In genomic region chr10:75552106-75552505, GRCm38 (mm10) we compare ENCODE assay signal across 15 mouse cellular contexts. TPM values are rescaled to one million over a fixed set of nuclear protein-coding genes. Genes with fewer than 3 reads are reported as not detected.
"Had no signal": no experiment of that assay in that cellular context is flagged by ENCODE, and none has a peak within 500 bp of the region (broad histone marks: within the 10 kb centered on the region; RNA-seq: fewer than 3 reads in every experiment).

No protein-coding gene starts in this region.

- DNase-seq: gastrocnemius, postnatal 14 days; gastrocnemius, postnatal 36 days; heart, adult 2 months; heart, postnatal 14 days; heart, postnatal 36 days; kidney, adult 11 months; kidney, adult 2 months; kidney, adult 9 months; kidney, postnatal 14 days; kidney, postnatal 36 days; layer of hippocampus, adult 9-11 months; layer of hippocampus, postnatal 36 days; left cerebral cortex, postnatal 4 days had no signal

RNA-seq across cellular contexts. Expression of gene Lrrc75b, which starts 8.0 kb away (rescaled TPM):
- total RNA-seq: hematopoietic stem cell, adult 5-6 weeks had no signal

RNA-seq across cellular contexts. Expression of gene Ggt1, which starts 9.3 kb away (rescaled TPM):
- total RNA-seq: gastrocnemius, adult 8-10 months; heart, postnatal 14 days; heart, postnatal 36 days had no signal
